Mouse (Mus musculus): ENCODE measurements around the gene Hist1h1e.

DNA sequence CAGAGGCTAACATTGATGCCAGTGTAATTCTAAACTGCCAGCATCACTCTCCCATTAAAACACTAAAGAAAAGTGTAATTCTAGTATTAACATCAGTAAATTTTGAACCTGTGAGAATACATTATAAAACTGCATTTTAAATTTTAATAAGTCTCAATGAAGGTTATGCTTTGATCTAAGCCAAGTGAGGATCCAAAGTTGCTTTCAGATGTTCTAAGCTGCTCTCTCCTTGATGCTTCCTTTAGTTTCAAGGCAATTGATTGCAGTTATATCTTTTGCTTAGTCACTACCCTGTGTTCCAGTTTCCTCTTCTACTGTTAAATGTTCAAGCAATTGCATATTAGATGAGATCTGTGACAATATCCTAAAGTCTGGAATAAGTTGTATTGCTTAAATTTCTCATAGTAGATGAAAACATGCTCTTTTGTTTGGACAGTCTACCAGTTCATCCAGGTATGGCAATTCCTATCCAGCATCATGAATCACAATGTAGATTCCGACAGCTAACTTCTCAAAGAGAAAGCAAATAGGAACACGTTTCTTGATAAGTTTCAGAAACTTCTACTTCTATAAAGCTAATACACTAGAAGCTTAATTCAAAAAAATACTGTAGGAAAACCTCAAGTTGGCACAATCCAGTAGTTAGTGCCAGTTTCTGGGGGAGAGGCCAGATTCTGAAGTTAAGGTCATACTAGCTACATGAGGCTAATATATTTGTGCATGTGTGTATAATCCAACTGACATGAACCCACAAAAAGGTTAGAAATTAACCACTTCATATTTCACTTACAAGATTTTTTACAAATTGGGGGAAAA, 49.9 kb downstream of the Hist1h1e start:
- TF ChIP-seq CTCF (IDR thresholded peaks at IDR 0.05; ENCODE audit: extremely low read depth, insufficient read length, insufficient replicate concordance, low read depth, low read length), result no peak
- TF ChIP-seq POLR2A (IDR thresholded peaks at IDR 0.05; ENCODE audit: low read depth, low read length), result no peak
